In the genomic region with DNA sequence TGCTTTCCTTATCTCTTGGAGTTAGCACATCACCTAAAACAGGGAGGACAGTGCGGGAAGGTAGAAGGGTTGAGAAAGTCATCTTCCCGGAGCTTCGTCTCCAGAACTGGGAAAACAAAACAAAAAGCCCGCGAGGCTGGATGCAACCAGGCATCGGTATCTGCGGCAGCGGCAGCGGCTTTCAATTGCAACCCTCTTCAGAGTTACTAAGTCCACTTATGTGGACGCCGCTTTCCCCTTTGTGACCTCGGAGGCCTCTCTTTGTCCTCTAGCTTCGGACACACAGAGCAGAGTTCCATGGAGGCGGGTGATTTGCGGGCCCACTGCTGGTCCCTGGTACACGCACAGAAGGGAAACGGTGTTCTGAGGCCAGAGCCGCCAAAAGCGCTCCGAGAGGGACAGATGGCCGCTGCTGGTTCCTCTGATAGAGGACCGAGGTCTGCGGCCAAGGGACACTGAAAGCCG, we compare ENCODE assay signal across 10 mouse cellular contexts. TPM values are rescaled to one million over a fixed set of nuclear protein-coding genes. Genes with fewer than 3 reads are reported as not detected.
A peak's percentile ranks its signal among the peaks of the same experiment; 100 is the strongest.
DNase-seq lines count a peak whose midpoint lies in the region; ATAC-seq lines count a peak whose summit lies in the region.
"Had no signal": no experiment of that assay in that cellular context is flagged by ENCODE, and none has a peak within 500 bp of the region (broad histone marks: within the 10 kb centered on the region; RNA-seq: fewer than 3 reads in every experiment).

No protein-coding gene starts in this region.

- peaks cover 39% of the 10 kb centered on the region for H3K4me1 ChIP-seq in embryonic facial prominence, embryonic 10.5 days
- H3K4me1 ChIP-seq in midbrain, embryonic 11.5 days (ENCODE audit: control insufficient read depth, insufficient read depth, low read length), result peaks cover 42% of the 10 kb centered on the region

- peak overlapping the region; percentile 55 for H3K4me2 ChIP-seq in midbrain, embryonic 11.5 days

- no peaks in the 10 kb centered on the region for H3K36me3 ChIP-seq in embryonic facial prominence, embryonic 10.5 days (replicated peaks)
- H3K36me3 ChIP-seq in midbrain, embryonic 11.5 days (ENCODE audit: control insufficient read depth, insufficient read depth, low read length), result no peaks in the 10 kb centered on the region

- H3K27me3 ChIP-seq in embryonic facial prominence, embryonic 10.5 days (replicated peaks; ENCODE audit: low read depth, poor library complexity, severe bottlenecking), result peaks cover 100% of the 10 kb centered on the region
- H3K27me3 ChIP-seq in midbrain, embryonic 11.5 days (ENCODE audit: control insufficient read depth, insufficient read depth, low read length), result peaks cover 87% of the 10 kb centered on the region

- H3K27ac ChIP-seq in embryonic facial prominence, embryonic 10.5 days (replicated peaks), result no peak overlapping the region
- no peak overlapping the region for H3K27ac ChIP-seq in midbrain, embryonic 11.5 days (ENCODE audit: low read depth, low read length)

- H3K4me3 ChIP-seq in embryonic facial prominence, embryonic 10.5 days, result 0 out of 2 replicates have a peak overlapping the region, but pooled peaks have one; percentile 5
- H3K4me3 ChIP-seq in midbrain, embryonic 11.5 days (ENCODE audit: low read depth, low read length), result peak overlapping the region; percentile 24

- WGBS in embryonic facial prominence, embryonic 10.5 days, result under 1% methylated on average over 24 of the region's 24 CpGs
- WGBS in midbrain, embryonic 11.5 days, result 0% methylated on average over 24 of the region's 24 CpGs

- DNase-seq in layer of hippocampus, postnatal 25 days (ENCODE audit: extremely low spot score in 1 of 2, low spot score in 1 of 2), result peak; percentile 11 to 22
- DNase-seq in layer of hippocampus, postnatal 14 days (ENCODE audit: low spot score in 2 of 2), result no peak
- peak; percentile 86 to 89 for DNase-seq in cerebellum, adult 18-20 months
- peak; percentile 62 for DNase-seq in embryonic facial prominence, embryonic 10.5 days (ENCODE audit: low spot score)
- DNase-seq in midbrain, embryonic 11.5 days (ENCODE audit: low spot score, missing footprints), result peak; percentile 97
- no peak for DNase-seq in spleen, adult 12 weeks (ENCODE audit: low spot score)
- DNase-seq in adrenal gland, postnatal 10 days, result no peak
- DNase-seq: layer of hippocampus, postnatal 36 days had no signal

- no peak for ATAC-seq in midbrain, embryonic 11.5 days (ENCODE audit: low FRiP score)

- no peaks in the 10 kb centered on the region for H3K9me3 ChIP-seq in embryonic facial prominence, embryonic 10.5 days
- H3K9me3 ChIP-seq in midbrain, embryonic 11.5 days (ENCODE audit: control insufficient read depth, low read length), result no peaks in the 10 kb centered on the region

- peak overlapping the region; percentile 72 for H3K9ac ChIP-seq in midbrain, embryonic 11.5 days (ENCODE audit: low read length)

RNA-seq across cellular contexts. Expression of a gene that starts 3.5 kb away (rescaled TPM):
- total RNA-seq in layer of hippocampus, postnatal 25 days (2021), result under 1 TPM; 0.34 to 0.56 TPM
- total RNA-seq in layer of hippocampus, postnatal 14 days (2021), result under 1 TPM; 0.45 to 0.67 TPM
- polyA plus RNA-seq in embryonic facial prominence, embryonic 10.5 days (2016; fragmentation: Nextera tagmentation; extraction: Ambion mirVana), result 0.05 TPM in 1 of 2 replicates, not detected in the other
- 2.4 and 2.9 TPM in 2 replicates for polyA plus RNA-seq in midbrain, embryonic 11.5 days (2014; fragmentation: Nextera tagmentation; extraction: Ambion mirVana)
- not detected for total RNA-seq in adrenal gland, postnatal 10 days (2021)
- total RNA-seq: megakaryocyte progenitor cell, adult 5-6 weeks had no signal
- polyA plus RNA-seq: spleen, adult 2 months had no signal

Comparison
In these comparisons a context has a peak if more than half of its experiments do, and no peak if none do; other contexts are left out.
1. DNase-seq: peak in layer of hippocampus, postnatal 25 days (2 of 2), cerebellum, adult 18-20 months (2 of 2), embryonic facial prominence, embryonic 10.5 days (single experiment) and midbrain, embryonic 11.5 days (single experiment); none in layer of hippocampus, postnatal 14 days (0 of 2), spleen, adult 12 weeks (single experiment) and adrenal gland, postnatal 10 days (single experiment).